Mouse (Mus musculus) CH12.LX (cell line): Measurements from ENCODE around the gene Mfrp.

ENCODE experiments used
- CTCF ChIP-seq, 2 experiments: IDR thresholded peaks in 1 of 2; conservative IDR thresholded peaks in 1 of 2; 2 replicates each; pipeline ENCODE4 v1.5.1; 2011 to 2012; ENCODE audit warnings: low read depth in 2 of 2, low read length in 2 of 2, improper control_type of control experiment in 1 of 2, inconsistent platforms in 1 of 2, mild to moderate bottlenecking in 1 of 2, moderate library complexity in 1 of 2
- MAFK ChIP-seq: IDR thresholded peaks from 2 replicates; pipeline ENCODE4 v1.6.1; 2011; ENCODE audit warnings: low read length, improper control_type of control experiment; ENCODE audit not compliant: insufficient replicate concordance
- POLR2A ChIP-seq: IDR thresholded peaks from 2 replicates; pipeline ENCODE4 v1.6.1; 2011; ENCODE audit warnings: low read depth, mild to moderate bottlenecking, improper control_type of control experiment, low read length
- USF1 ChIP-seq: IDR thresholded peaks from 2 replicates; pipeline ENCODE4 v1.6.1; 2014; ENCODE audit warnings: low read depth, mild to moderate bottlenecking, inconsistent platforms, low read length, improper control_type of control experiment
- ZKSCAN1 ChIP-seq: IDR thresholded peaks from 2 replicates; pipeline ENCODE4 v1.6.1; 2012; ENCODE audit warnings: low read depth, inconsistent platforms, low read length, improper control_type of control experiment, borderline replicate concordance

DNA sequence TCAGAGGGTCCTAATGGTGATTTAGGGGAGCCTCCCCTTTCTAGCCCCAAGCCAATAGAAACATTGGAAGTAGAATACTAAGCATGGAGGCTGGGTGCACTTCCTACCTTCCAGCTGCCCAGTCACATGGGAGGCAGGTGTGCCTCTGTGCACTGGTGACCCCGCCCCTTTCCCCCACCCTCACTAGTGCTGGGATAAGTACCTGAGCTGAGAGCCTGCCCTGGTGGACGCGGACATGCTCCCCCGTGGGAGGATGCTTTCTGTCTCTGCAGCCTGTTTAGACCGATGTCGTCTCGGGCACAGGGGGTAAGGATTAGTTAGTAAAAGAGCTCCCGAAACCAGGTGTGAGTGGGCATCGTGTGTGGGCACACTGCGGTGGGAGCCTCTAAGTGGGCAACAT lies 14.6 kb upstream of the Mfrp start:
- TF ChIP-seq POLR2A (no peak), USF1 (no peak), MAFK (no peak), CTCF (conservative IDR thresholded peaks at IDR 0.05 in 1 of 2, IDR thresholded peaks at IDR 0.05 in 1 of 2; ENCODE audit: low read depth in 2 of 2, low read length in 2 of 2) (no peak), ZKSCAN1 (no peak)
